Mouse (Mus musculus): ENCODE data around the gene Tmem88.

The Tmem88 gene

DNA sequence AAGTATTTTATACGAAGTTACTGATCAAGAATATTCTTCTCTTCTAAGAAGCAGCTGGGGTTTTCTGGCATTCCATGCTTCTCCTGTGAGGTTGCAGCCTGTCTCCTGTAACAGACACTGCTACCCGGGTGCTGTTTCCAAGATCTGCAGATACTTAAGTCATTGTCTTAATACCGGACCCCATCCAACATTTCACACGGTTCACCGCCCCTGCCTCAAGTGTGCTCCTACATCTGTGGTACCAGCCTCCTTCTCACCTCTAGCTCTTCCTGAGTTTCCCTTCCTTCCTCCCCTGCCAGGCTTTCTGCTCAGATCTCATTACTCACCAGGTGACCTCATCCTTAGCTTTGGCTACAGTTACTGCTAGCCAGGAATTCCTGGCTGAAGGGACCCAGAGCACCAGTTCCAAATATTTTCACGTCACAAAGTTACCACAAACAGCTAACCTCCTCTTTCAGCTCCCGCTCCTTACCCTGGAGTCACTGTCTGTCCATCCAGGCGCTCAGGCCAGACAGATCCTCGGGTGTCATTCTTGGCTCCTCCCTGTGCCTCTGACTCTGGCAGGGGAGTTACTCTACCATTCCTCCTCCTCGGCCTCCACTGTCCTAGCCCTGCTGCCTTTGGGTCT is 15.4 kb downstream of the Tmem88 start:
- no peak for DNase-seq (ENCODE audit: low spot score in 2 of 2)

DNA sequence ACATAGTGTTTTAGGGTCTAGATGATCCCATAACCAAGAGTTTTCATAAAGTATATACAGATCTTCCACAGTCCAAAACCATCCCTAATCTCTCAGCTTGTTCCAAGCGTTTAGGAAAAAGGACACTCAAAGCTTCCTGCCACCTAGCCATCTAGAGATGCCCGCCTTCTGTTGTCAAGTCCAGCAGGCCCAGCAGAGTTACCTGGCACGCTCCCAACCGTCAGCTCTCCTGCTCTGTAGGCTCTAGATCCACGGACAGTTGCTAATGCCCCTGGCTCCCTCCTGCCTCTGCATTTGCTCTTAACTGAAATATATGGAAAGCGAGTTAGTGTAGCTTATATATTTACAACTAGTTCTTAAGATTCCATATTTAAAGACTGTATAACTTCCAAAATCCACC is 16.7 kb downstream of the Tmem88 start:
- no peak for DNase-seq (ENCODE audit: low spot score in 2 of 2)

- no peak for DNase-seq (ENCODE audit: low spot score in 2 of 2)
Measured at GRCm38 (mm10) chr11:69379600-69379999, 18.4 kb downstream of the Tmem88 start.

GRCm38 (mm10) chr11:69377766-69378165 is 20.3 kb downstream of the Tmem88 start:
- no peak for DNase-seq (ENCODE audit: low spot score in 2 of 2)

DNA sequence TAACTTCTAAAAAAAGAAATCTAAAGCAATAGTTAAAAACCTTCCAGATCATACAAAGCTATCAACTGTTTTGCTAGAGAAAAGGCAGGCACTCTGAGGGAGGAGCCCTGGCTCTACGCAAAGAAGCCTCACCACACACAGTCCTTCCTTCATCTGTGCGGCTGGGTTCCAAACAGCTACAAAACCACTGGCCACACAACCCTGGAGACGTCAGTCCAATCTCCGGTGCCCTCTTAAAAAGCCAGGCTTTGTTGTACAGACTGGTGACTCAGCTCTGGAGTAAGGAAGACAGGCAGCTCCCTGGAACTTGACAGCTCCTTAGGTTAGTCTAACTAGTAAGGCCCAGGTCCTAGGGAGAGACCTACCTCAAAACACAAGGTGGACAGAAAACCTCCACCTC is 22.4 kb downstream of the Tmem88 start:
- DNase-seq (ENCODE audit: low spot score in 2 of 2): no peak

GRCm38 (mm10) chr11:69373223-69373965 is 24.6 kb downstream of the Tmem88 start:
- DNase-seq (ENCODE audit: low spot score in 2 of 2): no peak

- DNase-seq (ENCODE audit: low spot score in 2 of 2): no peak
Measured at GRCm38 (mm10) chr11:69372780-69373170, 25.3 kb downstream of the Tmem88 start.

- DNase-seq (ENCODE audit: low spot score in 2 of 2): peak in 1 of 2 experiments; percentile 66
Measured at GRCm38 (mm10) chr11:69372056-69372779, 25.8 kb downstream of the Tmem88 start.

DNA sequence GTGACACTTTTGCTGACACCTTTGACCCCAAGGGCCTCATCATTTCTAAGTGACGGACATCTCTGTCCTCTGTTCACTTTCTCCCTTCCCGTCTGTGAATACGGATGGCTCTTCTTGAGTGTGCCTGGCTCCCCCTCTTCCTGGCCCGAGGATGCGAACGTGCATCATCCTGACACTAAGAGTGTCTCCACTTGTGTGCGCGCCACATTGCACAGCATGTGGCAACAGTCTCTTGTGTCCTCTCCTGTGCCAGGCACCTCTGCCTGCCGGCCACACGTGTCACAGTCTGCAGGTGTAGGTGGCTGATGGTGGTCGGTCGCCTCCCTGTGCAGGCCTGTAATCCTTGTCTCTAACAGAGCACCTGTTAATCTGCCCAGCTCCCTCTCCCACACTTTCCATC is 26.4 kb downstream of the Tmem88 start:
- no peak for DNase-seq (ENCODE audit: low spot score in 2 of 2)

- DNase-seq (ENCODE audit: low spot score in 2 of 2): no peak
Measured at GRCm38 (mm10) chr11:69370817-69371215, 27.2 kb downstream of the Tmem88 start.

GRCm38 (mm10) chr11:69369990-69370816 is 27.8 kb downstream of the Tmem88 start:
- DNase-seq (ENCODE audit: low spot score in 2 of 2): no peak

- no peak for DNase-seq (ENCODE audit: low spot score in 2 of 2)
Measured at GRCm38 (mm10) chr11:69369215-69369989, 28.6 kb downstream of the Tmem88 start, which contains the start of gene Chd3. Gene Chd3, minus strand, starts transcription at chr11:69369406.

GRCm38 (mm10) chr11:69368356-69369214 is 29.4 kb downstream of the Tmem88 start:
- peak in 1 of 2 experiments; percentile 48 for DNase-seq (ENCODE audit: low spot score in 2 of 2)

GRCm38 (mm10) chr11:69367616-69368355 is 30.2 kb downstream of the Tmem88 start:
- DNase-seq (ENCODE audit: low spot score in 2 of 2): no peak

GRCm38 (mm10) chr11:69366855-69367615 is 31.0 kb downstream of the Tmem88 start:
- DNase-seq (ENCODE audit: low spot score in 2 of 2): no peak

GRCm38 (mm10) chr11:69366157-69366854 is 31.7 kb downstream of the Tmem88 start:
- peak; percentile 70 to 93 for DNase-seq (ENCODE audit: low spot score in 2 of 2)

GRCm38 (mm10) chr11:69365722-69366121 is 32.3 kb downstream of the Tmem88 start:
- no peak for DNase-seq (ENCODE audit: low spot score in 2 of 2)

DNA sequence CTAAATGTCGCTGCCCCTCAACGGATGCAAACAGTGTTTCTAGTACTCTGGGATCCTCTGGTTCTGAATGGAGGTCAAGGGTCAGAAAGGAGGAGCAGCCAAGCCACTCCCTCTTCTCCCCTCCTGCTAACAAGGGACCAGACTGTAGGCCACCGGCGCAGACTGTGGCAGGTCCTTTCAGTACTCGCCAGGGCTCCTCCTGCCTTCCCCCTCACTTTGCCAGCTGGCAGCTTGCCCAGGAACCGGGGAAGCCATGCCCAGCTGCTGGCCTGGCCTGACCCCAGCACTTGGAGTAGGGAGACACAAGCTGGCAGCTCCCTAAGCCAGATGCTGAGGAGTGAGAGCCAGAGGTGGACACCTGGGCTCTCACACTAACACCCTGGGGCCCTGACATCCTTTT is 33.1 kb downstream of the Tmem88 start:
- DNase-seq (ENCODE audit: low spot score in 2 of 2): peak; percentile 88 to 98

All from cerebellum, postnatal 4 days (tissue).